Mouse (Mus musculus): Measurements from ENCODE around the gene Efhc1.

GRCm38 (mm10) chr1:20984582-20984981, 33.2 kb downstream of the Efhc1 start:
- TF ChIP-seq CTCF (IDR thresholded peaks at IDR 0.05; ENCODE audit: low read depth) (no peak), EP300 (optimal IDR thresholded peaks at IDR 0.05) (no peak)
